Mouse (Mus musculus): ENCODE results near the gene Uaca. TPM values are rescaled to one million over a fixed set of nuclear protein-coding genes. Genes with fewer than 3 reads are reported as not detected.

Uaca gene
- polyA plus RNA-seq, 2 experiments, result 0.62 to 1.9 TPM

- WGBS (ENCODE audit: insufficient replicate concordance), result 46% methylated on average over 9 of the region's 9 CpGs
- no peaks in the 10 kb centered on the region for H3K36me3 ChIP-seq (replicated peaks; ENCODE audit: control insufficient read depth, insufficient read depth, low read depth)
- ATAC-seq (ENCODE audit: insufficient read depth) (no peak), DNase-seq (ENCODE audit: low read depth in 3 of 3, low spot score in 3 of 3) (no peak)
- TF ChIP-seq EP300 (IDR thresholded peaks at IDR 0.05; ENCODE audit: low read depth) (no peak), CTCF (IDR thresholded peaks at IDR 0.05; ENCODE audit: low read depth) (no peak)
- no peak overlapping the region for H3K9ac ChIP-seq (replicated peaks)
- no peak overlapping the region for H3K27ac ChIP-seq
- H3K27me3 ChIP-seq (ENCODE audit: control insufficient read depth, insufficient read depth, low read length), result no peaks in the 10 kb centered on the region
- no peaks in the 10 kb centered on the region for H3K4me1 ChIP-seq (replicated peaks; ENCODE audit: control insufficient read depth in 2 of 2, insufficient read depth in 2 of 2, low read length in 1 of 2)
- no peak overlapping the region for H3K4me3 ChIP-seq (ENCODE audit: insufficient read depth in 1 of 2, low read depth in 2 of 2, low read length in 2 of 2)
- H3K9me3 ChIP-seq (ENCODE audit: control insufficient read depth, low read length), result no peaks in the 10 kb centered on the region
- no peak overlapping the region for H3K4me2 ChIP-seq (ENCODE audit: low read depth)
Measured at GRCm38 (mm10) chr9:60859031-60859430, 64.7 kb downstream of the Uaca start.

- no peak overlapping the region for H3K4me3 ChIP-seq (ENCODE audit: insufficient read depth in 1 of 2, low read depth in 2 of 2, low read length in 2 of 2)
- no peaks in the 10 kb centered on the region for H3K4me1 ChIP-seq (replicated peaks; ENCODE audit: control insufficient read depth in 2 of 2, insufficient read depth in 2 of 2, low read length in 1 of 2)
- H3K9ac ChIP-seq (replicated peaks), result no peak overlapping the region
- H3K4me2 ChIP-seq (ENCODE audit: low read depth), result no peak overlapping the region
- ATAC-seq (ENCODE audit: insufficient read depth), result no peak
- DNase-seq (ENCODE audit: low read depth in 3 of 3, low spot score in 3 of 3), result no peak
- WGBS (ENCODE audit: insufficient replicate concordance), result 76% methylated on average over 5 of the region's 5 CpGs
- no peaks in the 10 kb centered on the region for H3K9me3 ChIP-seq (ENCODE audit: control insufficient read depth, low read length)
- no peak overlapping the region for H3K27ac ChIP-seq
- H3K27me3 ChIP-seq (ENCODE audit: control insufficient read depth, insufficient read depth, low read length), result no peaks in the 10 kb centered on the region
- TF ChIP-seq EP300 (IDR thresholded peaks at IDR 0.05; ENCODE audit: low read depth) (no peak), CTCF (IDR thresholded peaks at IDR 0.05; ENCODE audit: low read depth) (no peak)
- H3K36me3 ChIP-seq (replicated peaks; ENCODE audit: control insufficient read depth, insufficient read depth, low read depth), result no peaks in the 10 kb centered on the region
Measured at GRCm38 (mm10) chr9:60861030-60861429, 66.7 kb downstream of the Uaca start.

DNA sequence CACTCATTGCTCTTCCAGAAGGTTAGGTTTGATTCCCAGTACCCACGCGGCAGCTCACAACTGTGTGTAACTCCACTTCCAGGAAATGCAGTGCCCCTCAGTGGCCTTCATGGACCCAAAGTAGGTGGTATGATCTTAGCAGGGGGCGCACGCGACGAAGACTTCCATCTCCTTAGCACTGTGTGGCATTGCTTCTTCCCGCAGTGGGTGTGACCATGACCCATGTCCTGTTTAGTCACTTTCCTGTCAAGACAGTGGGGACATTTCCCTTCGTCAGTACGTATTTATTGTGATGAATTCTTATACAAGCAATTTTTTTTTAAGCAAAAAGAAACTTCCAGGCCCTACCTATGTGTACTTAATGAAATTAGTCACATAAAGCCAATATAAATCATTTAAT is 70.3 kb downstream of the Uaca start:
- DNase-seq (ENCODE audit: low read depth in 3 of 3, low spot score in 3 of 3) (no peak), ATAC-seq (ENCODE audit: insufficient read depth) (no peak)
- no peaks in the 10 kb centered on the region for H3K9me3 ChIP-seq (ENCODE audit: control insufficient read depth, low read length)
- H3K36me3 ChIP-seq (replicated peaks; ENCODE audit: control insufficient read depth, insufficient read depth, low read depth), result no peaks in the 10 kb centered on the region
- no peak overlapping the region for H3K4me2 ChIP-seq (ENCODE audit: low read depth)
- H3K9ac ChIP-seq (replicated peaks), result no peak overlapping the region
- H3K4me3 ChIP-seq (ENCODE audit: insufficient read depth in 1 of 2, low read depth in 2 of 2, low read length in 2 of 2), result no peak overlapping the region
- H3K27me3 ChIP-seq (ENCODE audit: control insufficient read depth, insufficient read depth, low read length), result no peaks in the 10 kb centered on the region
- H3K4me1 ChIP-seq (replicated peaks; ENCODE audit: control insufficient read depth in 2 of 2, insufficient read depth in 2 of 2, low read length in 1 of 2), result no peaks in the 10 kb centered on the region
- no peak for TF ChIP-seq CTCF (IDR thresholded peaks at IDR 0.05; ENCODE audit: low read depth)
- no peak for TF ChIP-seq EP300 (IDR thresholded peaks at IDR 0.05; ENCODE audit: low read depth)
- H3K27ac ChIP-seq, result no peak overlapping the region
- 65% methylated on average over 9 of the region's 9 CpGs for WGBS (ENCODE audit: insufficient replicate concordance)

- H3K27me3 ChIP-seq (ENCODE audit: control insufficient read depth, insufficient read depth, low read length), result no peaks in the 10 kb centered on the region
- no peaks in the 10 kb centered on the region for H3K9me3 ChIP-seq (ENCODE audit: control insufficient read depth, low read length)
- H3K36me3 ChIP-seq (replicated peaks; ENCODE audit: control insufficient read depth, insufficient read depth, low read depth), result no peaks in the 10 kb centered on the region
- H3K4me1 ChIP-seq (replicated peaks; ENCODE audit: control insufficient read depth in 2 of 2, insufficient read depth in 2 of 2, low read length in 1 of 2), result no peaks in the 10 kb centered on the region
- 50% methylated on average over 4 of the region's 4 CpGs for WGBS (ENCODE audit: insufficient replicate concordance)
- H3K9ac ChIP-seq (replicated peaks), result no peak overlapping the region
- no peak overlapping the region for H3K4me2 ChIP-seq (ENCODE audit: low read depth)
- no peak overlapping the region for H3K4me3 ChIP-seq (ENCODE audit: insufficient read depth in 1 of 2, low read depth in 2 of 2, low read length in 2 of 2)
- ATAC-seq (ENCODE audit: insufficient read depth) (no peak), DNase-seq (ENCODE audit: low read depth in 3 of 3, low spot score in 3 of 3) (no peak)
- H3K27ac ChIP-seq, result no peak overlapping the region
- TF ChIP-seq EP300 (IDR thresholded peaks at IDR 0.05; ENCODE audit: low read depth) (no peak), CTCF (IDR thresholded peaks at IDR 0.05; ENCODE audit: low read depth) (no peak)
Measured at GRCm38 (mm10) chr9:60865866-60866265, 71.5 kb downstream of the Uaca start.

DNA sequence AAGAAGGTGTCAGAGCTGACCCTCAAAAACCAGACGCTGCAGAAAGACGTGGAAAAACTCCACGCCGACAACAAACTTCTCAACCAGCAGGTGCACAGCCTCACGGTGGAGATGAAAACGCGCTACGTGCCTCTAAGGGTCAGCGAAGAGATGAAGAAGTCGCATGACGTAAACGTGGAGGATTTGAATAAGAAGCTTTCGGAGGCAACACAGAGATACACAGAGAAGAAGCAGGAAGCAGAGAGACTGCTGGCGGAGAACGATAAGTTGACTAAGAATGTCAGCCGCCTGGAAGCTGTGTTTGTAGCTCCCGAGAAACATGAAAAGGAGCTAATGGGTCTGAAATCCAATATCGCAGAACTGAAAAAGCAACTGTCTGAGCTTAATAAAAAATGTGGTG is 76.1 kb downstream of the Uaca start:
- TF ChIP-seq EP300 (IDR thresholded peaks at IDR 0.05; ENCODE audit: low read depth), result no peak
- no peak for TF ChIP-seq CTCF (IDR thresholded peaks at IDR 0.05; ENCODE audit: low read depth)
- no peak overlapping the region for H3K27ac ChIP-seq

More for the DNA sequence above, 76.1 kb downstream of the Uaca start:
- no peak overlapping the region for H3K4me2 ChIP-seq (ENCODE audit: low read depth)
- no peak overlapping the region for H3K9ac ChIP-seq (replicated peaks)
- H3K36me3 ChIP-seq (replicated peaks; ENCODE audit: control insufficient read depth, insufficient read depth, low read depth), result no peaks in the 10 kb centered on the region
- DNase-seq (ENCODE audit: low read depth in 3 of 3, low spot score in 3 of 3) (no peak), ATAC-seq (ENCODE audit: insufficient read depth) (no peak)
- no peaks in the 10 kb centered on the region for H3K27me3 ChIP-seq (ENCODE audit: control insufficient read depth, insufficient read depth, low read length)
- no peak overlapping the region for H3K4me3 ChIP-seq (ENCODE audit: insufficient read depth in 1 of 2, low read depth in 2 of 2, low read length in 2 of 2)
- 83% methylated on average over 18 of the region's 18 CpGs for WGBS (ENCODE audit: insufficient replicate concordance)
- no peaks in the 10 kb centered on the region for H3K4me1 ChIP-seq (replicated peaks; ENCODE audit: control insufficient read depth in 2 of 2, insufficient read depth in 2 of 2, low read length in 1 of 2)
- H3K9me3 ChIP-seq (ENCODE audit: control insufficient read depth, low read length), result no peaks in the 10 kb centered on the region

Data from liver, embryonic 14.5 days (tissue).